Mouse (Mus musculus): ENCODE measurements around the gene Ift22.

- TF ChIP-seq CTCF (conservative IDR thresholded peaks at IDR 0.05; ENCODE audit: low read length): no peak
- no peak for TF ChIP-seq NANOG (IDR thresholded peaks at IDR 0.05; ENCODE audit: borderline replicate concordance, low read length)
- TF ChIP-seq POU5F1 (IDR thresholded peaks at IDR 0.05; ENCODE audit: borderline replicate concordance, low read length): no peak
These were observed 49.3 kb downstream of the Ift22 start for GRCm38 (mm10) chr5:136957250-136957649.

Measured in E14TG2a.4 (cell line).